Mouse (Mus musculus) embryonic stem cell, embryonic (primary cell): ENCODE measurements around the gene Gm10337.

Source experiments
- CTCF ChIA-PET, 4 experiments: fragments of 300-600 bp in 2 of 4; fragments of 350-600 bp in 2 of 4; sonication (Branson Sonifier 250); formaldehyde crosslinking; loops; one replicate each; lab custom pipeline; 2022; ENCODE audit warnings: inconsistent platforms in 2 of 4; lab: Charles Lee
- POLR2A ChIA-PET, 4 experiments: fragments of 300-600 bp in 2 of 4; fragments of 350-600 bp in 2 of 4; sonication (Branson Sonifier 250); formaldehyde crosslinking; loops; one replicate each; lab custom pipeline; 2022; ENCODE audit warnings: antibody characterized with exemption in 4 of 4, inconsistent platforms in 1 of 4; lab: Charles Lee

Gene Gm10337

GRCm38 (mm10) chr15:102532106-102532900, 28.8 kb downstream of the Gm10337 start:
- POLR2A ChIA-PET = interaction anchor here (0.7 to 2.6 kb wide), 9 partner anchors 10 to 139 kb away, joined by 3 to 10 read pairs (median 4); partner anchors contain the start of gene Tarbp2 (in 3 of the 4)
- CTCF ChIA-PET = interaction anchor here in 1 of 4 experiments (0.7 kb wide), 1 partner anchor 152 kb away, joined by 3 read pairs; no protein-coding TSS in a partner anchor

- ChIA-PET POLR2A (interaction anchor here in 1 of 4 experiments (0.8 to 2.3 kb wide), 3 partner anchors 9 to 129 kb away, joined by 3 to 6 read pairs (median 3); partner anchors contain the start of gene Npff), CTCF (interaction anchor here in 1 of 4 experiments (1.6 kb wide), 1 partner anchor 9 kb away, joined by 8 read pairs; the partner anchor contains the start of gene Npff)
These were observed 30.4 kb downstream of the Gm10337 start for GRCm38 (mm10) chr15:102533926-102534325.

GRCm38 (mm10) chr15:102544801-102545200, 41.3 kb downstream of the Gm10337 start:
- CTCF ChIA-PET = interaction anchor here in 2 of 4 experiments (0.6 to 1.0 kb wide), 2 partner anchors 19 to 52 kb away, joined by 3 to 7 read pairs; no protein-coding TSS in a partner anchor
- POLR2A ChIA-PET = interaction anchor here in 2 of 4 experiments (0.6 to 1.0 kb wide), 3 partner anchors 15 to 113 kb away, joined by 3 read pairs; partner anchors contain the start of gene Map3k12 (in 1 of the 2)

- ChIA-PET POLR2A (interaction anchor here in 1 of 4 experiments (0.8 to 1.0 kb wide), 2 partner anchors 12 to 24 kb away, joined by 3 read pairs; no protein-coding TSS in a partner anchor), CTCF (no interaction called here)
These were observed 42.7 kb downstream of the Gm10337 start for GRCm38 (mm10) chr15:102546246-102546645.

GRCm38 (mm10) chr15:102546677-102547427, 43.3 kb downstream of the Gm10337 start:
- CTCF ChIA-PET = interaction anchor here in 1 of 4 experiments (0.8 to 1.2 kb wide), 2 partner anchors 170 to 315 kb away, joined by 3 read pairs; no protein-coding TSS in a partner anchor
- POLR2A ChIA-PET = interaction anchor here in 1 of 4 experiments (0.6 to 1.7 kb wide), 4 partner anchors 11 to 43 kb away, joined by 3 to 5 read pairs (median 4); partner anchors contain the start of gene Tarbp2

GRCm38 (mm10) chr15:102547478-102547877, 44.0 kb downstream of the Gm10337 start:
- ChIA-PET POLR2A (interaction anchor here in 1 of 4 experiments (0.6 to 1.7 kb wide), 2 partner anchors 30 to 42 kb away, joined by 4 to 5 read pairs; partner anchors contain the start of gene Tarbp2), CTCF (interaction anchor here in 1 of 4 experiments (0.5 to 1.2 kb wide), 3 partner anchors 166 to 314 kb away, joined by 3 read pairs; no protein-coding TSS in a partner anchor)

- ChIA-PET POLR2A (interaction anchor here in 2 of 4 experiments (0.6 to 1.1 kb wide), 5 partner anchors 11 to 377 kb away, joined by 3 to 5 read pairs (median 4); no protein-coding TSS in a partner anchor), CTCF (interaction anchor here in 3 of 4 experiments (0.7 kb wide), 3 partner anchors 125 to 733 kb away, joined by 3 to 11 read pairs (median 3); no protein-coding TSS in a partner anchor)
These were observed 49.1 kb downstream of the Gm10337 start for GRCm38 (mm10) chr15:102552599-102552998.
